Mouse (Mus musculus): ENCODE data around the gene Ltn1. TPM values are rescaled to one million over a fixed set of nuclear protein-coding genes. Genes with fewer than 3 reads are reported as not detected.

Gene Ltn1
- polyA plus RNA-seq, 1 experiment from 2014 or later, result 6.9 TPM

DNA sequence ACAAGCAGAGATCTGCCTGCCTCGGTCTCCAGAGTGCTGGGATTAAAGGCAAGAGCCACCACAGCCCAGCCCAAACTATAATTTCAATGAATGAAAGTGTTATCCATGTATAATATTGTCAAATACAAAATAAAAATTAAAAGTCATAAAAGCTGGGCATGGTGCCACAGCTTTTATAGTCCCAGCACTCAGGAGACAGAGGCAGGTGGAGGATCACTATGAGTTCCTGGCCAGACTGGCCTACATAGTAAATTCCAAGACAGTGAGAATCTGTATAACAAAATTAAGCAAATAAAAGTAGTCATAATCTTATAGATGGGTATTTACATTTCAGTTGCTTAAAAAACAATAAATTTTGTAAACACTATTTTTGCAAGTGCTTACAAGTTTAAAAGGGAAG, 78.8 kb downstream of the Ltn1 start:
- Histone ChIP-seq H3K4me2 (ENCODE audit: low read depth, low read length) (peak overlapping the region; percentile 66), H3K4me1 (ENCODE audit: insufficient read depth) (peaks cover 3% of the 10 kb centered on the region; the same call in 1 of the 2 replicates), H3K9me3 (ENCODE audit: low read length) (no peaks in the 10 kb centered on the region), H3K4me3 (ENCODE audit: low read depth, low read length) (peak overlapping the region; percentile 84), H3K27me3 (ENCODE audit: insufficient read depth, low read length) (no peaks in the 10 kb centered on the region), H3K27ac (ENCODE audit: low read depth) (peak overlapping the region; percentile 95; the same call in 1 of the 2 replicates), H3K36me3 (replicated peaks; ENCODE audit: insufficient read depth, low read length) (peaks cover 16% of the 10 kb centered on the region), H3K9ac (replicated peaks) (no peak overlapping the region)
- WGBS (ENCODE audit: insufficient replicate concordance), result 78% methylated on average over 1 of the region's 1 CpGs
- no peak for ATAC-seq
- no peak for DNase-seq
- TF ChIP-seq CTCF (IDR thresholded peaks at IDR 0.05; ENCODE audit: low read depth) (no peak), EP300 (IDR thresholded peaks at IDR 0.05; ENCODE audit: low read depth) (no peak)

DNA sequence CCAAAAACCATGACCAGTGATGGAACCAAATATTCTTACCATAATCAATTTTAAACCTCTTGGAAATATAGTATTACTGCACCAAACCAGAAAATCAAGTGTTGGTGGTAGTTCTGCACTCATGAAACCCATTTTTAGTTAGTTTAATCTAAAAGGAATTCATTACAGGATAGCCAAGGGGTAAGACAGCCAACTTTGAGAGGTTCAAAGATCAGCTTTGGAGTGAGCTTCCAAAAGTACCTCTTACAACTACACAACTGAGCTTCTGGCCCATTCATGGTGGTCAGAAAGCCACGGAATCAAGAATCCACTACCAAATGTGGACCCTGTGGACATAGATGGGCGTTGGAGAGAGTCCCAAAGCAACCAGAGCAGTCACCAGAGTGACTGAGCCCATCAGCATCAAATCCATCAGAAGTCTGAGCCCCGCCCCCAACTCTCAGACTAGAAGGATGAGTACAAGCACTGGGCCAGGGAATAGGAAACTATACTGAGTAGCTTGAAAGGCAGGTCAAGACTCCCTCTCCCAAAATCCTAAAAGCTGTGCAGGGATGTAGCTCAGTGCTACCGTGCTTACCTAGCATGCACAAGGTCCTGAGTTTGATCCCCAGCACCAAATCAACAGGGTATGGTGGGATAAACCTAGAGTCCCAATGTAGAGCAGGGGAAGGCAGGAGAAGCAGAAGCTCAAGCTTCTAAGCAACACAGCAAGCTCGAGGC, 80.9 kb downstream of the Ltn1 start:
- no peak for ATAC-seq
- peaks cover 3% of the 10 kb centered on the region; the same call in 1 of the 2 replicates for H3K4me1 ChIP-seq (ENCODE audit: insufficient read depth)
- no peak overlapping the region for H3K9ac ChIP-seq (replicated peaks)
- H3K4me3 ChIP-seq (ENCODE audit: low read depth, low read length), result no peak overlapping the region
- H3K4me2 ChIP-seq (ENCODE audit: low read depth, low read length), result no peak overlapping the region
- no peak for DNase-seq
- no peaks in the 10 kb centered on the region for H3K9me3 ChIP-seq (ENCODE audit: low read length)
- no peak overlapping the region for H3K27ac ChIP-seq (ENCODE audit: low read depth)
- H3K36me3 ChIP-seq (replicated peaks; ENCODE audit: insufficient read depth, low read length), result peaks cover 2% of the 10 kb centered on the region; the same call in 1 of the 2 replicates
- TF ChIP-seq EP300 (IDR thresholded peaks at IDR 0.05; ENCODE audit: low read depth), result no peak
- TF ChIP-seq CTCF (IDR thresholded peaks at IDR 0.05; ENCODE audit: low read depth), result no peak
- 68% methylated on average over 5 of the region's 5 CpGs for WGBS (ENCODE audit: insufficient replicate concordance)
- no peaks in the 10 kb centered on the region for H3K27me3 ChIP-seq (ENCODE audit: insufficient read depth, low read length)

DNA sequence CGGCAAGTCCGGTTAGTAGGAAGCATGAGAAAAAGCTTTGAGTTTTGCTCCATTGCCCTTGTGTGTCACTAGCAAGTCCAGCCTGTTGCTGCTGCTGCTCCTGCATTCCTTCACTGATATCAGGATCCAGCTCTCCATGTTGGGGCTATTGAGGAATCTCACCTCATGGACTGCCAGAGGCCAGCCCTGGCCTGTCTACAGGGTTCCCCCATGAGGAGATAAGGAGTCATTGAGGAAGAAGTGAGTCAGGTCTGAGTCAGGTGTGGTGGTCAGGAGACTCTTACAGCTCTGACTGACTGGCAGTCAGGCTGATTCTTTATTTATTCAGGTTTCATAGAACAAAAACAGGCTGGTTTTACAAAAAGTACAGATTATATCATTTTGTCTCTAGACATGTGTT, 84.3 kb downstream of the Ltn1 start:
- H3K4me3 ChIP-seq (ENCODE audit: low read depth, low read length), result no peak overlapping the region
- H3K27me3 ChIP-seq (ENCODE audit: insufficient read depth, low read length), result no peaks in the 10 kb centered on the region
- H3K4me1 ChIP-seq (ENCODE audit: insufficient read depth), result peaks cover 3% of the 10 kb centered on the region; the same call in 1 of the 2 replicates
- no peak overlapping the region for H3K9ac ChIP-seq (replicated peaks)
- no peaks in the 10 kb centered on the region for H3K9me3 ChIP-seq (ENCODE audit: low read length)
- H3K36me3 ChIP-seq (replicated peaks; ENCODE audit: insufficient read depth, low read length), result no peaks in the 10 kb centered on the region
- no peak for DNase-seq
- WGBS (ENCODE audit: insufficient replicate concordance), result 97% methylated on average over 2 of the region's 2 CpGs
- TF ChIP-seq EP300 (IDR thresholded peaks at IDR 0.05; ENCODE audit: low read depth) (no peak), CTCF (IDR thresholded peaks at IDR 0.05; ENCODE audit: low read depth) (no peak)
- H3K27ac ChIP-seq (ENCODE audit: low read depth), result no peak overlapping the region
- no peak overlapping the region for H3K4me2 ChIP-seq (ENCODE audit: low read depth, low read length)
- ATAC-seq, result no peak

DNA sequence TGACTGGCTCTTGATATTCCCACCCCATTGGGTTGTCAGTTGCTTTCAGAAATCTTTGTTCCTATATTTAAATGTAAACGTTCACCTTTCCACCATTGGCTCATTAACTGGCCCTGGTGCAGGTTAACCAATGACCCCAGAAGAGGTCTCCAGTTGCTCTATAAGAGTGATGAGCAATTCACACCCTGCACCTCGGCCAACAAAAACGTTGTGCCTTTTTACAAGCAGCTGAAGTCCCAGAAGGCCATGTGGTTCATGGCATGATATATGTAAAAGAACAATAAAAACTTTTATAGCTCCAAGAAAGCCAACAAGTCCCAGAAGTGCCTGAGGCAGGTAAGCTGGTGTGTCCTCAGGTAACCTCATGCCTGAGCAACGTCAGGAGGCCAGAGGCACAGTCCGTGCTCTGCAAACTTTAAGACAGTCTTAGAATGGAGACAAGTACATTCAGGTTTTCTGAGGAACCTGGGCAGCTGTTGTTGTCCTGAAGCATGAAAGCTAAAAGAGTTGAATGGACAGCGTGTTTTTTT, 91.3 kb downstream of the Ltn1 start:
- Histone ChIP-seq H3K4me3 (ENCODE audit: low read depth, low read length) (no peak overlapping the region), H3K9ac (replicated peaks) (no peak overlapping the region), H3K27ac (ENCODE audit: low read depth) (no peak overlapping the region), H3K4me2 (ENCODE audit: low read depth, low read length) (no peak overlapping the region), H3K9me3 (ENCODE audit: low read length) (no peaks in the 10 kb centered on the region), H3K36me3 (replicated peaks; ENCODE audit: insufficient read depth, low read length) (no peaks in the 10 kb centered on the region), H3K27me3 (ENCODE audit: insufficient read depth, low read length) (no peaks in the 10 kb centered on the region), H3K4me1 (ENCODE audit: insufficient read depth) (no peaks in the 10 kb centered on the region)
- TF ChIP-seq CTCF (IDR thresholded peaks at IDR 0.05; ENCODE audit: low read depth) (no peak), EP300 (IDR thresholded peaks at IDR 0.05; ENCODE audit: low read depth) (no peak)
- no peak for ATAC-seq
- 73% methylated on average over 6 of the region's 6 CpGs for WGBS (ENCODE audit: insufficient replicate concordance)
- no peak for DNase-seq

DNA sequence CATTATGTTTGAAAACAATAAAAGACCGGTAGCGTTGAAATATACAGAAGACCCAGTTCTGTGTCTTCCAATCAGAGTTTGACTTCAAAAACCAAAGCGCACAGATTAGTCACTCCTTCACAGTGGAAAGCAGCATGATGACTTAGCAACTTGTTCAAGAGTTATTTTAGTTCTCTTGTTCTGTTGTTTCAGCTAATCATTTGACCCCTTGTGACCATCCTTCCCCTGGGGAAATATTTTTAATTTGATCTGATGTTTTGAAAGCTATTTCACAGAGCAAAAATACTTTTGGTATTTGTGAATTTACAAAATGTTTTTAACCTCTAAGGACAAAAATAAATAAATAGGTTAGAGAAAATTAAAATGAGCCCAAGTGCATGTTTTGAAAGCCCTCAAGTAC, 97.7 kb downstream of the Ltn1 start:
- Histone ChIP-seq H3K4me1 (ENCODE audit: insufficient read depth) (no peaks in the 10 kb centered on the region), H3K36me3 (replicated peaks; ENCODE audit: insufficient read depth, low read length) (no peaks in the 10 kb centered on the region), H3K4me2 (ENCODE audit: low read depth, low read length) (no peak overlapping the region), H3K9ac (replicated peaks) (no peak overlapping the region), H3K4me3 (ENCODE audit: low read depth, low read length) (no peak overlapping the region), H3K9me3 (ENCODE audit: low read length) (no peaks in the 10 kb centered on the region), H3K27me3 (ENCODE audit: insufficient read depth, low read length) (no peaks in the 10 kb centered on the region), H3K27ac (ENCODE audit: low read depth) (no peak overlapping the region)
- WGBS (ENCODE audit: insufficient replicate concordance), result 77% methylated on average over 3 of the region's 3 CpGs
- DNase-seq (no peak), ATAC-seq (no peak)
- TF ChIP-seq CTCF (IDR thresholded peaks at IDR 0.05; ENCODE audit: low read depth) (no peak), EP300 (IDR thresholded peaks at IDR 0.05; ENCODE audit: low read depth) (no peak)

DNA sequence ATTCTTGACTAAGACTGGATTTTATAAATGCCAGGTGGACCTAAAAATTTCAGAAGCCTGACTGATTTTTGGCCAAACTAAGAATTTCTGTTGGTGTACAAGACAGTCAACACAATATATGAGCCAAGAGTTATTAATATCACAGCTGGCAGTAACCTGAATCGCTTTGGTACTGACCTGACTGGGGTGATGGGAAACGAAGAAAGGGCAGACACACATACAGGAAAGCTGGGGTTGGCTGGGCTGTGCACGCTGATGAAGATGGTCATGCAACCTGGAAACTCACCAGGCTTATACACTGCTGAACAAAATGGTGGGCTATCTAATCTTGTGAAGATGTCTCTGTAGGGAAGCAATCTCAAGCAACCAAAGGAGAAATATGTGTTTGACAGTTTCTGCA, 102.4 kb downstream of the Ltn1 start:
- DNase-seq, result no peak
- Histone ChIP-seq H3K27ac (ENCODE audit: low read depth) (no peak overlapping the region), H3K9ac (replicated peaks) (no peak overlapping the region), H3K4me3 (ENCODE audit: low read depth, low read length) (no peak overlapping the region), H3K4me1 (ENCODE audit: insufficient read depth) (no peaks in the 10 kb centered on the region), H3K27me3 (ENCODE audit: insufficient read depth, low read length) (no peaks in the 10 kb centered on the region), H3K4me2 (ENCODE audit: low read depth, low read length) (no peak overlapping the region), H3K9me3 (ENCODE audit: low read length) (no peaks in the 10 kb centered on the region), H3K36me3 (replicated peaks; ENCODE audit: insufficient read depth, low read length) (no peaks in the 10 kb centered on the region)
- no peak for ATAC-seq
- TF ChIP-seq EP300 (IDR thresholded peaks at IDR 0.05; ENCODE audit: low read depth) (no peak), CTCF (IDR thresholded peaks at IDR 0.05; ENCODE audit: low read depth) (no peak)
- 84% methylated on average over 3 of the region's 3 CpGs for WGBS (ENCODE audit: insufficient replicate concordance)

Other genes with a start within 250 kb of the Ltn1 start
- gene N6amt1, start 78.4 kb downstream of the Ltn1 start, polyA plus RNA-seq (2015; fragmentation: Nextera tagmentation; extraction: Ambion mirVana), result 9.4 and 10.6 TPM in 2 replicates
- gene Rwdd2b, start 8.0 kb upstream of the Ltn1 start, polyA plus RNA-seq (2015; fragmentation: Nextera tagmentation; extraction: Ambion mirVana), result 4.6 and 5.2 TPM in 2 replicates
- gene Usp16, start 22.1 kb upstream of the Ltn1 start, polyA plus RNA-seq (2015; fragmentation: Nextera tagmentation; extraction: Ambion mirVana), result 21.8 and 23.6 TPM in 2 replicates
- gene Cct8, start 63.3 kb upstream of the Ltn1 start, polyA plus RNA-seq (2015; fragmentation: Nextera tagmentation; extraction: Ambion mirVana), result 169 and 170 TPM in 2 replicates
- gene Map3k7cl, start 120.7 kb upstream of the Ltn1 start, polyA plus RNA-seq (2015; fragmentation: Nextera tagmentation; extraction: Ambion mirVana), result 0.08 TPM in 1 of 2 replicates, not detected in the other

Data from liver, postnatal 0 days (tissue).